Mouse (Mus musculus) regulatory T cell (primary cell): ENCODE results near the gene Pard3b.

Source experiments
- in situ Hi-C: fragments of 300-600 bp; cut with MboI, MseI; formaldehyde crosslinking; loops from one replicate; pipeline ENCODE4 v1.15.1; 2025; ENCODE audit warnings: high pct_unique_total_duplicates

Gene Pard3b

DNA sequence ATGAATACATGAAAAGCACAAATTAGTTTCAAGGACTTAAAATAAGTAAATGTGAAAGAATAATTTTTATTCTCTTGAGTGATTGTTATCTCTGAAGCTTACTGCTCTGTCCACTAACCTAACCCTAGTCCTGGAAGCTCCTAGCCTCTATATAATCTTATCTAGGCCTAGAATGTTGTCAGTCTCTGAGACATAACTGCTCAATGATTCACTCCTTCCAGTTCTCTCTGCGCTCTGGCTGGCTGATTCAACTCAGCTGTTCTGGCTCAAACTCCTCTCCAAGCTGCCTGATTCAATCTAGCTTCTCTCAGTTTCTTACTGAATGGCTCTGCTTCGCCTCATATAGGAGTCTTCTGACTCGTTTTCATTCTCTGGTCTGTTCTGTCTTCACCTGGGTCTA is 798.9 kb downstream of the Pard3b start:
- in situ Hi-C loops, result no loop called here

DNA sequence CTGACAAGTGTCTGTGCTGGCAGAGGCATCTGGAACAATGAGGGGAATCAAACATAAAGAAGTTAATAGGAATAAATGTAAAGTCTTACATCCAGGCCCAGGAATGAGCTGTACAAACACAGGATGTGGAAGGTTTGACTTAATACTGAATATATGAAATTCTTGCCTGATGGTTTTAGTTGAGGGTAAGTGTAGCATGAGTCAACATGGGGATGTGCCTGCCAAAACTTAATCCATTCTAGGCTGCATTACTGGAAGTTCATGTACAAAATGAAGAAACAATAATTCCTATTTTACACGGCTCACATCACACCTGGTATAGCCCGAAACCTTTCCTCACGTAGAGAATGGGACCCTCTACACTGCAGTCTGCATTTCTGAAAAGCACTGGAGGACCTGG is 805.8 kb downstream of the Pard3b start:
- in situ Hi-C loops, result no loop called here

DNA sequence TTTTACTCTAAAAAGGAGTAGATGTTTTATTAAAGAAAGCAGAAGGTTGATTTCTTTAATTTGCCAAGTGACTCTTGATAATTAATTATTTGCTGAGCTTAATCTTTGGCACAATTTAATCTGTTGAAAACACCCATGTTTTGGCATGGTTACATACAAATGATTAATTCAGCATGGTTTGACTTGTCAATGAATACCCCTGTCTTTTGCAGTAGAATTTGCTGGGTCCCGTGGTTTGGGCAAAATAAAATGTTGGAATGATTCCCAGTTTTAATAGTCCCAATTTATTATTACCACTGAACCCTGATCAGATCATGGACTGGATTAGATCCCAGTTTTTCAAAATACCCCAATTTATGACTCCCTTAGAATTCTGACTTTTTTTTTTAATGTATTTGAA is 808.2 kb downstream of the Pard3b start:
- in situ Hi-C loops, result no loop called here

DNA sequence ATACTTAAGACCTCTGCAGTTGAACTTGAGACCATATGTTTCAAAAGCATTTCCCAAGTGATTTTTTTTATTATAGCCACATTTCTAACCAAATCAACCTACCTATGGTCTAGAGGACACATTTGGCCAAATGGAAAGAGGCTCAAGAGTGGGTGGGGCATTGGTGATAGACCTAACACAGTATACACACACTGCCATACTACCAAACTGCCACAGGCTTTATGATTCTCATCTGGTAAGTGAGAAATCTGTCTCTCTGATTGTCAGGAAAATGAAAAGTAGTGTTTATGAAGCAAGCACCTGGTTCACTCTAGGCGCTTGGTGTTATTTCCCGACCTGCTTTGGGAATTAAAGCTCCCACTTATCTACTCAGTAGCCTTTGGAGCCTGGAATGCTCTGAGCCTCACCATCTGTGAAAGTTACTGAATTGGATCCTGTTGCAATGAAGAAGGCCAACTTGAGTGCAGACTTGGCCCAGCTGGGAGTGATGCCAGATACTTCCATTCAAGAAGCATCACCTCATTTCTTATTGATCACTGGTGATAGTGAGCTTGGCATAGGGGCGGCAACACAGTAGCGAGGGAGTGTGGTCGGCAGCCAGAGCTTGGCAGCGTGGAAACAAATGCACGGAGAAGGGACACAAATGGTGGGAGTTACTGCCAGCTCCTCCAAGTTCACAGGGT is 810.7 kb downstream of the Pard3b start:
- in situ Hi-C loops, result no loop called here

DNA sequence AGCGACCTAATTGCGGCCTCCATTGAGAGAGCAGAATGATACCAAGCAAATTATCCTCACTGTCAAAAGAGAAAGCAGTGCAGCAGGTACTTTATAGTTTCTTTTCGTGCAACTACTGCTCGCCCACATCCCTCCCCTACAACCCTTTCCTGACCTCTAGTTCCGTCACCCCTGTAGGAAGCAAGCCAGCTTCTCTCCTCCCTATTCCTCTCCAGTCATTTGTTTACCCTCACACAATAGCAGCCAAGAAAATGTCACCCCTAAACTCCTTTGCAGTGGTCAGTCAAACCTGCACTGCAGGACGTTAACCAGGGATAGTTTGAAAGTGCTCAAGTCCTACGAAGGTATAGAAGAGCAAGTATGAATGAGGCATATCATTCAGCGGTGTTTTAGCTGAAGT is 826.9 kb downstream of the Pard3b start:
- in situ Hi-C loops, result no loop called here

DNA sequence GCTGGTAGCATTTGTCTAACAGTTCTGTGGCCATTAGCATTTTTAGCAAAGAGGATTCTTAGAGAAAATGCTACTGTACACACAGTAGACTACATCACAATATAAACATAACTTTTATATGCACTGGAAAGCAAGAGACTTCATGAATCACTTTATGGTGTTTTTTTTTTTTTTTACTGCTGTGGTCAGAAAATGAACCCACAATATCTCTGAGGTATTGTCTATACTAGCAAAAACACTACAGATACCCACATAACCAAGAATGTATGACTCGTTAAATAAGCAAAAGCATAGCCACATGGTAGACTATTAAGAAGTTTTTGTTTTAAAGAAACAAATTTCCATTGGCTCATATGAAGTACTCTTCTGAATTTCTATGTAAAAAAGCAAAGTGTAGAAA is 827.9 kb downstream of the Pard3b start:
- in situ Hi-C loops, result no loop called here

DNA sequence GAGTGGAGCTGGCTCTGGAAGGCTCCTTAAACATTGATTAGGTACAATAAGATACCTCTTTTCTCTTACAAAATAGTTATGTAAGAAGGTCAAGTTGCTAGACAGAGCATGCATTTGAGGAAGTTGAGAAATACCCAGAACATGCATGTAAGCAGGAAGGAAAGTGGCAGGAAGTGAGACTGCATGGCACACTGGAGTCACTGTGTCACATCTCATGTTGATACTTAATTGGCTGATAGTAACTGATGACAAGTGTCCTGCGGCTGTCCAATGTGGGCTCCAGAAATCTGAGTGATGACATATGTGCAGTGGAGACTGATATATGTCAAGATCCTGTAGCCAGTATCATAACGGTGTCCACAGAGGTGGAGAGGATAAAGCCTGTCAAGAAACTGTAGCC is 844.4 kb downstream of the Pard3b start:
- in situ Hi-C loops, result no loop called here

DNA sequence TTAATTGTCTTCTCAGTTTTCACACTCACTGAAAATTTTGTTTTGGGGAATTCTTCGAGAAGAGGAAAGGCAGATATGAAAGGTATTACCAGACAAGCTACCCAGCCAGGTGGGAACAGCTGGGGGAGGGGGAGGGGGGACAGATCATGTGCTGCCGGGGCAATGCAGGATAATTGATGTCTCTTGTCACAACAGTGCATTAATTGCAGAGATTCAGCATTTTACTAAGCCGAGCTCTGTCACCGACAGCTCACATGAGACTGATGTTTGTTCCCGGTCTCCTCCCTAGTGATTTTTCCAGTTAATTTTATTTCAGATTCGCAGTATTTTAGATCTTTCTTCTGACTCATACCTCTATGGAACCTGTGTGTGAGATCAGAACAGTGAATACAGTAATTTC is 850.2 kb downstream of the Pard3b start:
- in situ Hi-C loops, result no loop called here

DNA sequence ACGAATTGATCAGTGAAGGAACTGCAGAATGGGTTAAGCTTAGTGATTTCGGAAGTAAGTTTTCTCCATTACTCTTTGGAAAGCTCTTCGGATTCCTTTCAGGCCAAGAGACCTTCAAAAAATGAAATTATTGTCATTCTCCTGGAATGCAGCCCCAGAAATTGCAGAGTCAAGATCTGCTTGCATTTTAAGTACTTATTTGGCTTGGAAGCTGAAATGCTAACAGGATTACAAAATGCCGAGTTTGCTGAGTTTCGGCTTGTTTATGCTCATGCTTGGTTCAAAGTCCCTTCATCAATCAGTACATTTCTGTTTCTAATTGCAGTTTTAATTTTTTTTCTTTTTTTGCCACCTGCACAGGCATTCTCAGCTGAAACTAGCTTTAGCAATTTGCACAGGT is 860.5 kb downstream of the Pard3b start:
- in situ Hi-C loops, result no loop called here

DNA sequence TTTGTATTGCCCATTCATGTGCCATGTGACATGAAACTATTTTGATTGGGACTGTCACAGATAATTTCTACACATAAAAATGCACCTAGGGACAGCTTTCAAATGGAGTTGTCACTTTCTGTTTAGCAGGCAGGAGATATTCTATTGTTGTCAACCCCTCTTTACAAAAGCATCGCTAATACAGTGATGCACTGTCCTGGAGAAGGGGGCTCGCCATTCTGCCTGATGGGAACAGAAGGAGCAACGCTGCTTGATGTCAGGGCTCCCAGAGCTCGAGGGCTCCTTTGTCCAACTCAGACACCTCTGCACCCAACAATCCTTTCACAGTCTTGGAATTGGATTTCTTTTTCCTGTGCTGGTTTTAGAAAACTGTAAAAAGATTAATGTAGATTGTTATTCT is 871.9 kb downstream of the Pard3b start:
- in situ Hi-C loops, result no loop called here

DNA sequence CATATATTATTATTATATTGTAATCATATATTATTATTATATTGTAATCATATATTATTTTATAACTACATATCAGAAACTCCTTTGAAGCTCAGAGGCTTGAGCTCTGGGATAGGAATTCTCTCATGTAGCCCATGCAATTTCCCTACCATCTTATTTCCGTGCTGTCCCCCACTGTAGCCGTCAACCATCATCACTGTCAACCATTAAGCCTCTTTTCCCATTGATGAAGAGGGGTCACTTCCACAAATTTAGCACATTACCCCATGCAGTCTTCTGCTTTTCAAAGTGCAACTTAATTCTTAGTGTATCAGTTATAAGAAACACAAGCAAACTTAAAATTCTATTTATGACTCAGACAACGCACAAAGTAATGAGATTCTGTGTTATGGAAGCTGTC is 873.1 kb downstream of the Pard3b start:
- in situ Hi-C loops, result no loop called here

DNA sequence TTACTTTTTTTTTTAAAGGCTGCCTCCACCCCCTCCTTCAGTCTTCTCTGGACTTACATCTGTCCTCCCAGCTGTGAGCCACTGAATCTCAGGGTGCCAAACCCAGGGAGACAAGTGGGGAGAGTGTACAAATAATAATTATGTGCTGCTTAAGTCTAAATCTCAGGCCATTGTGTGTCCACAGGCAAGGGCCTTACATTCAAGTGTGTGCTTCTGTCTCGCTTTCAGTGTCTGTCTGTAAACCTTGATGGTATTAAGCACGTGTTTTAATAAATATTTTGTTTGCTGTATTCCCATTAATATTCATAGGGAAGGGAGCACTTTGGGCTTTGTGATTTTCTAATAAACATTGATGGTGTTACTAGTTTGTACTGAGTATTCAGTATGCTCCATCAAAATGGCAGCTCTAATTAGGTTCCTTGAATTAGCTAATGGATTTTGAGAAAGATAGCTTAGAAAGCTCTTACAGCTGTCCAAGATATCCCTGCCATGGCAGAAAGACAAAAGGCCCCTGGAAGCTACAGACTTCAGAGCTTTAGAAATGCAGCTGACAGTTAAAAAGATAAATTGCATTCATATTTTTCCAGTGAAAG is 880.1 kb downstream of the Pard3b start:
- in situ Hi-C loops, result no loop called here

DNA sequence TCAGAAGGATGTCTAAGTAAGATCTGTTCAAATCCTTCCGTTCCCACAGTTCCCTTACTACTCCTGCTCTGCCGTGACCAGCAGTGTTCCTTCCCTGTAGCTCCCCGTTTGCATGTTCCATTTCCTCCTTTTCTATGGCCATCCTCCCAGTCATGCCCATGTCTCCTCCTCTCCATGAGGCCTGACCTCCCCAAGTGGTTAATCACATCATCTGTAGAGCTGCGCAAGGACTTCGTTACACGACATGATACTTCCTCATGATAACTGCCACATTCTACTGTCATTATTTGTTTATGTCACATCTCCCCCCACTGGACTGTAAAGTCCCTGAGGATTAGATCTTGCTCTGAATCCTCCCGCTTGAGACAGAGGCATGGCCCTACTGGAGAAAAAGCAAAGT is 882.7 kb downstream of the Pard3b start:
- in situ Hi-C loops, result no loop called here

DNA sequence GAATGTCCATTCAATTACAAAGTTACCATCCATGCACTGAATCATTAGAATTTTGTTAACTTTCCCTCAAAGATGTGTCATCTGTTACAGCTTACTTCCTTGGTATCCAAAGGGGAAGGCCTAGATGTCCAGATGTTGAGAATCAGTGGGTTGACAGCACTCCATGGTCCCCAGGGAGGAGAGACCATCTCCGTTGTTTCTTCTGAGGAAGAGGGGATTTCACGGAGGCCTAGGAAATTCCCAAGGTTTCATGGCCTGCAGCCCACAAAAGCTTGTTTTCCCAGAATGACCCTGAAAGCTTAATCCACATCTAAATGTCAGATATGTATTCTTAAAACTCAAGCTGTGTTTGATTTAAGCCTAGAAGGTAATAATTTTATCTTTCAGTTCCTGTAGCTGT is 884.1 kb downstream of the Pard3b start:
- in situ Hi-C loops, result no loop called here

DNA sequence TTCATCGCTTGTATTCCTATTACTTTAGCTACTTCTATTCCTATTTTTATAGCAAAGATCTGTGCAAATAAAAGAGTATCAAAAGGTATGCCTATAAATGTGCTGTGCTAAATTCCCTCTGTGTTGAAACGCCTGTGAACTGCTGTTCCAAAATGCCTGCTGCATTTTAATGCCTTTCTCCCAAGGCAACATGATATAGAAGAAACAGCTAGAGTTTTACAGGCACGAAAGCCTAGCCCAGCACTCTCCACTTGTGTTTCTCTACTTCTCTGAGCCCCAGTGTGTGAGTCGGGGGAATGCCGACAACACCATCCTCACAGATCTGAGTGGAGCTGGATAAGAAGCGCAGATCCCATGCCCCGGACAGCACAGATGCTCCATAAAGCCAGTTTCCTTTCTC is 889.2 kb downstream of the Pard3b start:
- in situ Hi-C loops, result no loop called here

DNA sequence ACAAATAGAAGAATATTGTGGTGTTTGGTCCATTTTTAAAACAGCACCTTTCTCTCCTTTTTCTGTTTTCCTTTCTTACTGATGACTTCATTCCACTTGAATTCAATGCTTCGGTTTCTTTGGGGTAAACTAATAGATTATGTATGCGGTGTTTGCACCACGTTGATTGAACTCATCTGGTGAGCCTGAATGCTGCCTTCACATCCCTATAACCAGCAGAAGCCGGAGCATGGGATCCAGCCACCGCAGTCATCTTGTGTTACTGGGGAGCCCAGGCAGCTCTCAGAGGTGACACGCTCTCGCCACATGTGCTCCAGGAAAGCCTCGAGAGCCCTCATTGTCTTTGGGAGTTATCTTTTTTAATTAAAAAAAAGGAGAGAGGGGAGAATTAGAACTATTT is 891.3 kb downstream of the Pard3b start:
- in situ Hi-C loops, result no loop called here

DNA sequence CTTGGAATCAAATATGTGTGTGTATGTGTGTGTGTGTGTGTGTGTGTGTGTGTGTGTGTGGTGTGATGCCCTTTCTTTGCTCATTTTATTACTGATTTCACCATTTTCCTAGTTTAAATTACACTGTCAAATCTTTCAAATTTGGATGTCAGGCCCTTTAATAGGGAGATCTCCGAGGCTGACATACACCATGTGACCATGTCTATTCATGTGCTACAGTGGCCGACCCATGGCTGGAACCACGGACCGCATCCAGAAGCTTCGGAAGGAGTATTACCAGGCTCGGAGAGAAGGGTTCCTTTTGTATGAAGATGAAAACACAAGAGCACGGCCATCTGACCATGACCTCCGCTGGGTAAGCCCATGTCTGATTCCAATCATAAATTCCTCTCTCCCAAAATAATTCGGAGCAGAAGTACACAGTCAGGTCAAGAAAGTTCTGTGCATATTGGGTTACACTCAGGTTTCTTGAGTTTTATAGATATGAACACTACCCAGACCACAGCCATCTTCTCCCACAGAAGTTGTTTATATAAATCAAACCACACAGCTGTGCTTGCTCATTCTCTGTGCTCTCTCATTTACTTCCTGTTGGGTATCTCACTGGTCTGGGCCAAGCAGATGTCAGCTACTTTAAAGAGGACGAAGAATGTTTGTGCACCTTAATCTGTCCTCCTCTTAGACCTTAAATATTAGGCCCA is 894.0 kb downstream of the Pard3b start:
- in situ Hi-C loops, result no loop called here

DNA sequence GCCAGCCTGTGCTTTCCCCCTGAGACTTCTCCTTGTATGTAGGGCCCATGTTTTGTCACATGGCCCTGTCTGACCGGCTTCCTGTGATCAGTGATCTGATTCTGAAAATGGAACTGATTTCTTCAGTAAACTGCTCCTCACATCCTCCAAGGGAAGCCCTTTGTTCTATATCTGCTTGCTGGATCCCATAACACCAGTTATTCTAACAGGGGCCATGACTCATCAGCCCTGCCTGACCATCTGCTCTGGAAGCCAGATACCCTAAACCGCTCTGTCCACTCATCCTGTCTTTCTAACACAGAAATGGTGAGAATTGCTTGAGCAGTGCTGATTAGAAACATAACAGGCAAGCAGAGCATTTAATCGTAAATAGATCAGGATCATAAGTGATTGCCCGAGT is 910.3 kb downstream of the Pard3b start:
- in situ Hi-C loops, result no loop called here

DNA sequence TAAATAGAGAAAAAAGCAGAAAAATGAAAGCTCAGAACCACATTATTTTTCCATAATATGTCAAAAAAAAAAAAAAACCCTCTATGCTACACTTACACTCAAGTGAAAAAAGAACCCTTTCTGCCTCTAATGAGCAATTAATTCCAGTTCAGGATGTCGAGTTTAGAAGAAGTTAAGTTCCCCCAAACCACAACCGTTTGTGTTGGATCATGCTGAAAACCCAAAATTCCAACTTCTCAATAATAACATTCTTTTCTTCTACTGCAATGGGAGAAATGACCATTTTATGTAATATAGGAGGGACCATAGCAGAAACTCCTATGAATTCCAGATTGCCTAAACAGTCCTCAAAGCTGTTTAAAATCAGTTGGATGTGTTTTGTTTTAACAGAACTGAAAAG is 911.9 kb downstream of the Pard3b start:
- in situ Hi-C loops, result no loop called here

DNA sequence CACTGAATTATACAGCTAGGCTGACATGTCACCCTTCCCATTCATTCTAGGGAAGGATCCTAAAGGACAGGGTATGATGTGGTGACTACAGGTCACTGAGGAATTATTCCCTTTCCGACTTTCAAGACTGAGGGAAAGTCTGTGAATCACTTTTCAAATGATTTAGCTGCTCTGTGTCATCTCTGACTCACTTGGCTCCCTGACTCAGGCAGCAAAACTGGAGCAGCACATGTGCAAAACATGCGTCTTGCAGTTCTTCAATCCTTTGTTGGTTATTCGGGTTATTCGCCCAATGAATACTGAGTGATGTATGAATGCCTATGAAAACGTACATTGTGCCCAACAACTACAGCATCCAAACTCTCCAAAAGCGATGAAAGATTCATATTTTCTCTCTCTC is 912.9 kb downstream of the Pard3b start:
- in situ Hi-C loops, result no loop called here

DNA sequence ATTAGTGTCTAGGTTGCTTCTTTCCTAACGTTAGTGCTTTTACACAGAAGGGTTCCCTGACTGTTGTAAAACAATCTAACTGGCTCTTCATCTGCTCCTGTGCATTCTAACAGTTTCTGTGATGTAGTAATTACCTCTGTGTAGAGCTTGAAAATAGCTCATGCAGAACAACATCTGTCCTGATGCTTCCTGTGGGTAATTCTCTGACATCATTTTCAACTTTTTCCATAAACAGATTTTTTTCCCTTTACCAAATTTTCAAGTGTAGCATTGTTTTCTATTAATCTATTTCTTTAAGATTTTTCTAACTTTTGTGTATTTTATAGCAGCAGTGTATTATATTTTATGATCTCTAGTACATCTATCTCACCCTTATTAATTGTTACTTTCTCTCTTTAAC is 917.2 kb downstream of the Pard3b start:
- in situ Hi-C loops, result no loop called here

DNA sequence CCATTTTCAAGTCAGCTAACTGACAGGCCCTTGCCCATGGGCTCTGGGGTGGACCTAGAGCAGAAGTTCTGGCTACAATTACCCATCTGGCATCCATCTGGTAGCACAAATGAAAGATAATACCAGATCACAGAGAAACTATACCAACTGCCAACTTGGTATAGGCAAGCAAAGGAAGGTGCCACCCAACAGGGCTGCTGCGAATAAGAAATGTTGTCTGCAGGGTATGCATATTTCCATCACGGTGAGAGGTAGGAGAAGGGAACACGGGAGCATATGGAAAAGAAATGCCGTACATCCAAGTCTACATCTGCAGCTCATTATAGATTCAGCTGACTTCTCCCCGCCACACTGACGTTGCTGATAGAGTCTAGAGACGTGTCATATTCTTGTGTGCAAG is 924.4 kb downstream of the Pard3b start:
- in situ Hi-C loops, result no loop called here
